Mouse (Mus musculus) right cerebral cortex, adult 2 months (tissue): ENCODE data around the gene Adgb.

Experiments used
- DNase-seq, 2 experiments: peaks; one replicate each; pipeline ENCODE4 v3.0.0; 2021 to 2022; ENCODE audit warnings: low spot score in 2 of 2

Gene Adgb

DNA sequence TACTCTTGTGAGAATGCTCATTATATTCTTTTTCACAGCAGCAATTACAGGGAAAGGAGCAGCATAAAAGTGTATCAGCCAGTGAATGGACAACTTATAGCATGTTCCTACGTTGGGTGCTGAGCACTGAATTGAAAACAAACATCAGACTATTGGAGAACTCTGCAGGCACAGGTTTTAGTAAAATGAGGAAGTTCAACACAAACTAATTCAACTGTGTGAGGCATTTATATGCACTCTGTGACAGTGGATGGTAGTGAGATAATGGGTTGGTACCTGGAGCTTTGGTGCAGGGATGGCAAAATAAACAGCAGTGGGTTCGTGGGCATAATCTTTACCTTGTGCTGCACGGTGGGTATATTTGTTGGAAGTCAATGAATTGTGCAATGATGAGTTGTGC, 121.6 kb downstream of the Adgb start:
- no peak for DNase-seq

DNA sequence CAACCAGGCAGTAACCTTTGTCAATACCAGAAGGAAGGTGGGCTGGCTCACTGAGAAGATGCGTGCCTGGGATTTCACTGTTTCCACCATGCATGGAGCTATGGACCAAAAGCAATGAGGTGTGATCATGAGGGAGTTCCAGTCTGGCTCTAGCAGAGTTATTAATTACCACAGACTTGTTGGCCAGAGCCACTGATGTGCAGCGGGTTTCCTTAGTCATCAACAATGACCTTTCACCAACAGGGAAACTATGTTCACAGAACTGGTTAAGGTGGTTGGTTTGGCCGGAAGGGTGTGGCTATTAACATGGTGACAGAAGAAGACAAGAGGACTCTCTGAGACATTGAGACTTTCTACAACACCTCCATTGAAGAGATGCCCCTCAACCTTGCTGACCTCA, 128.2 kb downstream of the Adgb start:
- no peak for DNase-seq

DNA sequence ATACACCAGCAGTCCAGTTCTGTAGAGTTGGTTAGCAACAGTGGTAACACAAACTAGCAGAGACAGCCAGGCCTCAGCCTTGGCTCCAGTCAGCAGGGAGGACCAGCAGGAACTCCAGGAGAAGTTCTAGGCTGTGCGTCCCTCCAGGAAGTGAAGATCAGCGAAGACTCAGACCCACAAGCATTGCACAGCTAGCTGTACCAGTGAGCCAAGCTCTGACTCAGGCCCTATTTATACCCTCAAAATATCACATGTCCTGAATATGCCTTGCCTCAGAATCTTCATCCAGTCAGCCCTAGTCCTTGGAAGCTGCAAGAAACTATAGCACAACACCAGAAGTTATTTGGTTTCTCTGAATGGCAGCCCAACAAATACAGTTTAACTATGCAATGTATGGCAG, 146.6 kb downstream of the Adgb start:
- peak in 1 of 2 experiments; percentile 45 for DNase-seq

DNA sequence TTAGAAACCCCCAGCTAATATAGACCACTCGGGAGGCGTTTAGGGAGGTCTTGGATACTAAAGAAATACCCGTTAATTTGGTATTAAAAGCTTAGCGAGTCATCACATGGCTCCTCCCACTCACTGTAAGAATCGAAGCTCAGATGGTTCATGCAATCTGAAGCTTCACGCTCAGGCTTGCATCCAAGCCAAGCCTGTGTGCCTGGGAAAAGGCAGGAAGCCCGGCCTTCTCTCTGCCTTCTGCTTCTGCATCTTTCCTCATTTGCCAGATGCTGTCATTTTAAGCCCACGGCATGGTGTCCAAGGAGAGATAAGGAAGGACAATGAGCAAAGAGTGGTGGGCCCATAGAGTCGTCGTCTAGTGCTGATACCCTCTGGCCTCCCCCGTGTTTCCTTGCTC, 149.2 kb downstream of the Adgb start:
- peak; percentile 52 to 53 for DNase-seq

DNA sequence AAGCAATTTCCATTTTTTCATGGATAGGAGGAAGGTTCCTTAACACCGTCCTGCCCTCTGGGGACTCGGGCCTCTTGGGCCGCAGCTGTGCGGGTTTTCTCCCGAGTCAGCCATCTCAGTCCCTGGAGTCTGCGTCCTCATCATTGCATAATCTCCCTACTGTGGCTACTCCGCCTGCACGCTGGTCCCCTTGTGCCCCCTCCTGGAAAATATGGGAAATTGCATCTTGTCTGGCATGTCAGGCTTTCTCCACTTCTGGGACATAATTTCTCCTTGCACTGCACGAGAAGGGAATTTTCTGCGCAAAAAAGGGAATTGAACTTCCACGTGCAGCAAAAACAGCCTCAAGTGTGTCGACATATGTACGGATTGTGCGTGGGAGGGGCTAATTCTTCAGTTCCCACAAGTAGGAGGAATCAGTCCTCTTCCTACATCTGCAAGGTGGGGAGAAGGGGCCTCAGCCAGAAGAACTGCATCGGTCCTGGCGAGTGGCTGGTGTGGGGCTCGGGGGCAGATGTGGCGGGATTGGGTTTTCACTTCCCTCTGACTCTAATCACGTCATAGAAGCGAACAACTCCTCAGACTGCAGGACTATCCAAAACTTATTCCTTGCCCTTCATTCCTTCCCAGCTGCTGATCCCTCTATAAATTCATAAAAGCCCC, 150.9 kb downstream of the Adgb start:
- peak; percentile 78 to 80 for DNase-seq

DNA sequence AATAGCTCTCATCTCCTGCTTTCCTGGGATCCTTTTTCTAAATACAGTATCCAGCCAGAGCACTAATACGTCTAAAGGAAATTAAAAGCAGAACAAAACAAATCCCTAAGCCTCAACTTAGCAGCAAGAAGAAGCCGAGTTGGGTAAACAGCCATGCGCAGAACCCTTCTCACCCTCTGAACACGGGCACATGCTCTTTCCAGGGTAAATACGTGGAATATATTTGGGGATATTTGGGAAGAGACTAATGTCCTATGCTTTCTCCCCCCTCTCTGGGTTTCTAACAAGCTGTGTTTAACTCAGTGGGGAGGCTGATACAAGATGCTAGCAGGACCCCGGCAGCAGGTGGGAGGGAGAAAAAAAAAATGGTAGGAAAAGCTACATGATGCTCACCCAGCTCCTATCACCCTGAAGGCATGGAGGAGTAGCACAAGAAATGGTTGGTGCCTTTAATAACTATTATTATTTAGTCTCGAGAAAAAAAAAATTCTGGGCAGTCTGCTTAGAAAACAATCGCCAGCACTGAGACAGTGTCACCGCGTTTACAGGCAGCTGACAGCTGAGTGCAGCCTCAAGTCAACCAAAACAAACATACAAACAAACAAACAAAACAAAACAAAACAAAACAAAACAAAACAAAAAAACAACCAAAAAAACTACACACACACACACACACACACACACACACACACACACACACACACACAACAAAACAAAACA, 151.6 kb downstream of the Adgb start:
- DNase-seq = peak in 1 of 2 experiments; percentile 31

DNA sequence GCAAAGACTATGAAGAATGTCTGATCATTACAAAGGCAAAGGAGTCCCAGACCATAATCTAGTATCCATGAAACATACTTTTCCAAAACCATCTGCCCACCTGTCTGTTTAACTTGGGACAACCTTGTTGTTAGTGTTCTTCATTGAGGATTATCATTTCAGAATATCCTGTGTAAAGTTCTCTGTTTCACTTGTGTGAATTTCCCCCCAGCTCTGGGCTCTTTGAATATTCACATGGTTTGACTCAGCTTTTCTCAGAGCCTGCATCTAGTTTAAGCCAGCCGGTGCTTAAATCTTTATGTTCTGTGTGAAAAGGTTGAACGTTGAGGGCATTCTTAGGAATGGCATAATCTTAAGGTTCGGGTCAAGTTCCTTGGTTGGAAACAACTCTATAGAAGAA, 154.0 kb downstream of the Adgb start:
- no peak for DNase-seq

DNA sequence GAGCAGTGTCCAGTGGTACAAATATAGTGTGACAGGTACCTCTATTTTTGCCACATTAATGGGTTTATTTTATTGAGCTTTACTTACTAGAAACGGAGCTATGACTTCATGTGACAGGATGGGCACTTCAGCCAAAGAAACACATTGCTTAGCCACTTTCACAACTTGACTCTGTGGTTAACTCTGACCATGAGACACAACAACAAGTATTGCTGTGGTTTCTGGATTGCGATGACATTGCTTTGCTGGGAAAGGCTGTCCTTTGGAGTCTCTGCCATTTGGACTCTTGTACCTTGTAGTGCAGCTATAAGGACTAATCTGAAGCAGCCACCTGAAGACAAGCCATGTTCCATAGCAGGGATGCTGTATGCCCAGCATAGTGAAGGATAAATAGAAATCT, 156.5 kb downstream of the Adgb start:
- DNase-seq = no peak

DNA sequence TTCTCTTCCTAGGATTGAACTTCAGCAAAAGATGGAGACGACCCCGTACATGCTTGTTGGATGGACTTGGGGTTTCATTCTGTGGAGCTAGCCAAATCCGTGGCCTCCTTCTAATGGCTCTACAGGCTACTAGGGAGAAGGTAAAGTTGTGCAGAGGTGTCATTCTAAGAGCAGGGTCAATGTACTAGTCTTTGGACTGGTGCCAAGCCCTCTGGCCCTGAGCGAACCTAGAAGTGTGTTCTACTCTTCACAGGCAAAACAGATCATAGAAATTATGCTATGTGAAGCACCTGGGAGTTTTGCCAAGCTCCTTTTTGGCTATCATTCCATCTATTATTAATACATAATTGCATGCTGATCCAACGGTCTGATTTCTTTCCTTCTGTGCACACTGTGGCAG, 157.6 kb downstream of the Adgb start:
- DNase-seq = no peak

DNA sequence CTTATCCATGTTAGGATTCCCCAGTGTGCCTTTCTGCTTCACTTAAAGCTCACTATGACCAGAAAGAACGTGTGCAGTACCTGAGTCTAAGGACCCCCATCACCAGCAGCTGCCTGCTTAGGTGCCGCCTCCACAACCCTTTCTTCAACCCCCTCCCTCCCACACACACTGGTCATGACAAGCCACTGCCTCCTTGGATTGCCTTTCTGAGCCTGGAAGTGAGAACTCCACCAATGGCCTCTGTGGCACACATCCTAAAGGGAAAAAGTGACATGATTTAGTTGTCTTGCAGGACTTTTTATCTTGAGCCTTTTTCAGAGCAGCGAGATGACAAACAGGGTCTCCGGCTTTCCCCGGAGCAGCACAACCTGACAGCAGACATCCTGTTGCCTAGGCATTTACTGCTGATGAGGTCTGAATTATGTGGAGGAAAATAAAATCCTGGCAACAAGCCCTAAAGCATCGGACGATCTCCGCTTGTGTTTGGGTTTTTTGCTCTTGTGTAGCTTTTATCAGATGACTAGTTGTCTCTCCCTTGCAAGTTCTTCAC, 162.2 kb downstream of the Adgb start:
- DNase-seq = no peak

DNA sequence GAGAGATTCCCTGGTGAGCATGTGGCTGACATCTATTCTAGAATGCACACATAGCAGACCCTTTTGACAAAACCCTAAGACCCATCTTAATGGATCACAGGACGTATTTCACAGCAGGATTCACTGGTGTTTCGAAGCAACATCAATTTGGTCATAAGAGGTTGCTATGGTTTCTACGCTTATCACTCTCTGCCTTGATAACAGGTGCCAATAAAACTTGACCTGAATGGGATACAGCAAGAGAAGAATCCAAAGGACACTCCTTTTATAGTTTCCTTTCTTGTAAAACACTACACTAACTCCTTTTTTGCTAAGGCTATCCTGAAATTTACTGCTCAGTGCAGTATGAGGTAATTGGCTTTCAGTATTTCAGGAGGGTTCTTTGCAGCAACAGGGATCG, 163.1 kb downstream of the Adgb start:
- DNase-seq = no peak

DNA sequence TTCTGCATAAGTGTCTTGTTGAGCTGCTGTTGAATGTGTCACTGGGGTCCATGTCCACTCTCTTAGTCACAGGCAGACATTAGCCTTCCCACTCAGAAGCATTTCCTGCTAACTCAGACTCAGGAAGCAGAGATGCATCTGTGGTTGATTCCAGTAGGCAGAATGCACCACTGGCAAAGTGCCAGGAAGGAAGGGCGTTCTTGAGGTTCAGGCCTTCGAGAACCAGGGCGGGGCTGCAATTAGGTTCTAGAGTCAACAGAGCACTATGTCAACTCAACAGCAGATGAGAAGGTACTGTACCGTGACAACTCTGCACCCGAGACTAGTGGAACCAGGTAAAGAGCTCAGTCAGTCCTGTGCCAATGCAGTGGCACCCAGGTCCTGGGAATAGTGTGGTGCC, 164.7 kb downstream of the Adgb start:
- no peak for DNase-seq

DNA sequence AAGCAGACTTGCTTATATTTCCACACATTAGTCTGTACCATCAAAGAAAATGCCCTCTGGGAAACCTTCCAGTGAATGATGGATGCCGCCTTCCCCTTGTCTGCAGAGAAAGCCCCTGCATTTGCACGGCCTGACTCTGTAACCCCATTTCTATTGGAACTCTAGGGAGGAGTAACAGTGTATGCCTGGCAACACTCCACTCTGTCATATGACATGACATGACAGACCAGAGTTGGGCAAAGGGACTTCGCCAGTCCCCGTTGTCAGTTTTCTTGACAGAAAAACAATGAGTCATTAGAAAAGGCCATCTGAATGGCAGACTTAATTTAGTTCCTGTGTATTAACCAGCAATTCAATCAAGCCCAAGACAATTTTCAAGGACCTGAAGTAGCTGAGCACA, 167.8 kb downstream of the Adgb start:
- no peak for DNase-seq

DNA sequence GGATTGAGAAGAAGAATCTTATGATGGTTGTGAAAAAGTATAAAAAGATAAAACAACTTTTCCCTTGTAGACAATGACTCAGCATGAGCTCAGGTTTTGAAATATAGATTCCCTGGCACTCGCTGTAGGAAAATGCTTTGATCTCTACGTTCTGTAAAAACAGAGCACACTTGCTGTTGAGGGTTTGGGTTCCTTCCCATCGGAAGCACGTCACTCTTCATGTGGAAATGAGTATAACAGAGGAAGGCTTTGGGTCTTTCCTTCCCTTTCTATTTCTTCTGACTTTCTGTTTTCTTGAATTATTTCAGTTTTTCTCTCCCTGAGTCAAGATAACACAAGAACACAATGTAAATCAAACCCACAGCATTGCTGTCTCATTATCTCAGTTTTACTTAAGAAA, 170.4 kb downstream of the Adgb start:
- DNase-seq = no peak

DNA sequence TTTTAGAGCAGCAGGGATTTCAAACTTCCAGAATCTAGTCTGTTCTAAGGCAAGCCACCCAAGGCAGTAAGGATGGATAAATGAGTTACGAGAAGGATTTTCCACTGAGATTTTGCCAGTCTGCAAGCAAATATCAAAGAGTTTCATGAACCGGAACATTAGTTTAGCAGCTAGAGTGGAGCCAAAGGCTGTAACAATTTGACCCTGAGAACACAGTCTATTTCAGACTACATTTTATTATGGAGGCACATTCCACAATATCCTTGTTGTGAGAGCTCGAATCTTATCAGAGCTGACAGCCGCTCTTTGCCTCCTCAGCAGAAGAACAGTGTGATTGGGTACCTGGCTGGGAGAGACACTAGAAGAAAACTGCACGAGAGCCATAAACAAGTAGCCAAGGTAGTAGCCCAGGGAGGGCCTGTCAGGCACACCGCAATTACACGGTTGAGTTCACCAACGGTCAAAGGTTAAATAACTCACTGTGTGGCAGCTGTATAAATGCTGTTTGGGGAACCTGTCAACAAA, 171.1 kb downstream of the Adgb start:
- DNase-seq = no peak

DNA sequence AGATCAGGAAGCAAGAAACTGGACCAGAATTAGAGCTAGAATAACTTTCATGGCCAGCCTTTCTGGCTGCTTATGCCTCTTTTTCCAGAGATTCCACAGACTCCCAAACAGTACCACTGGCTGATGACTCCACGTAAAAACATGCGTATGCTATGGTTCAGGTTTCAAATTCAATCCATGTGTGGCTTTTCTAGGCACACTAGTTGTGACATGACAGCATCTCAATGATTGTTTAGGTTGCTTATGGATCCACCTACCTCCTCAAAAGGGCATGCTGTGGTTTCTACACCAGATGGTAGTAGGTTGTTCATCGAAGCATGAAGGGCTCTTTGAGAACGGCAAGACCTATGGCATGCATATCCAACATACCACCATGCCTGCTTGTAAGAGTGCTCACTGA, 172.1 kb downstream of the Adgb start:
- DNase-seq = no peak

DNA sequence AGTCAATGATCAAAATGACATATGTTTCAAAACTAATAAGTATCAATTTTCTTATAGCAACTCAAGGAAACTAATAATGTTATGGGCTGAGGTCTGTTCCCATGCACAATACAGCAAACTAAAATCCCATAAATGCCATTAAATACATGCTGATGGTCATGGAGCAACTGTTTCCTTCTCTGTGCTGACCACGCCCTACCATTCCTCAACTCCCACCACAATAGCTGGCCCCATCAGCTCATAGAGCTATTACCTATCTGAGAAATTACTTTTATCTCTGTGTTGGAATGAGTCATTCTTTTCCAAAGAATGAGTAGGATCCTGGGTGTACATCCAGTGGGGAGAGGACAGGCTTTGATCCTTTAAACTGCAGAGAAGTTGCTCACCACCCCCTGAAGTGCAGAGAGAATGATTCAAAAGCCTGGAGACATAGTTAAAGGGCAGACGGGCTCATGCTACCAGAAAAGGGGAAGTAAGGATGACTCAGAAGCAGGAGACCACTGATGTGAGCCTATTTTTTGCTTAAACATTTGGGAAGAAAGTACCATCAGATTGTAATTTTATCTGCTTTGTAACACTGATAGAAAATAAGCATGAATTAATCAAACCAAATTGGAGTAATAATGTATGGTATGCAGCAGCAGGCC, 184.8 kb downstream of the Adgb start:
- DNase-seq = no peak
